Mouse (Mus musculus): ENCODE results near the gene Rps28.

The Rps28 gene

GRCm38 (mm10) chr17:33773426-33773825 lies 50.9 kb downstream of the Rps28 start:
- DNase-seq (ENCODE audit: low spot score): no peak

GRCm38 (mm10) chr17:33771617-33772016 lies 52.7 kb downstream of the Rps28 start:
- DNase-seq (ENCODE audit: low spot score): no peak
